Mouse (Mus musculus) liver, embryonic 14.5 days (tissue): ENCODE results near the gene Lmntd1.

Experiments
- CTCF ChIP-seq: IDR thresholded peaks from 2 replicates; pipeline ENCODE4 v1.5.1; 2016; ENCODE audit warnings: antibody characterized with exemption, low read depth, control low read depth
- EP300 ChIP-seq: IDR thresholded peaks from 2 replicates; pipeline ENCODE4 v1.6.1; 2016; ENCODE audit warnings: antibody characterized with exemption, low read depth

- TF ChIP-seq EP300, result no peak
- TF ChIP-seq CTCF, result no peak
Observed at GRCm38 (mm10) chr6:145432711-145433708, 181.1 kb downstream of the Lmntd1 start.
